Mouse (Mus musculus): Measurements from ENCODE around the gene Gramd1c. TPM values are rescaled to one million over a fixed set of nuclear protein-coding genes. Genes with fewer than 3 reads are reported as not detected.

Gene Gramd1c
- polyA plus RNA-seq, 1 experiment from 2014 or later = 3.0 TPM

DNA sequence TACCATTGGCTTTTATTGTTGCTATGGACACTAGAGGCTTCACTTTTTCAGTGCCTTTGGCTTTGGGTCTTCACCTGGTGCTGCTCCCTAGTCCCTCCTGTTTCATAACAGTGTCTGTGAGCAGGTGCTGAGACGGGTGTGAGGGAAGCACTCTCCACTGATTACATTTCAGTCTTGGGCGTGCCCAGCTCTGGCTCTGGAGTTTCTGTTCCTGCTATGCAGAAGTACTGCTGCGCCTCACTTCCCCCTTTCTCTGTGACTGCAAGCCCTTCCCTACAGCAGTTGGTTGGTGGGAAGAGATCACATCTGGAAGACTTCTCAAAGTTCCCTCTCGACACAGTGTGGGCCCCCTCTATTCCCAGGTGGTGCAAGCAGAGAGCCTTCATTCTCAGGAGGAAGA is 111.6 kb downstream of the Gramd1c start:
- Histone ChIP-seq H3K4me2 (no peak overlapping the region), H3K4me3 (replicated peaks) (no peak overlapping the region), H3K36me3 (no peaks in the 10 kb centered on the region), H3K27me3 (replicated peaks) (no peaks in the 10 kb centered on the region), H3K9me3 (replicated peaks) (no peaks in the 10 kb centered on the region), H3K27ac (replicated peaks) (no peak overlapping the region), H3K9ac (replicated peaks) (no peak overlapping the region), H3K4me1 (no peaks in the 10 kb centered on the region)
- 85% methylated on average over 4 of the region's 4 CpGs for WGBS
- ATAC-seq (ENCODE audit: low FRiP score) = no peak

DNA sequence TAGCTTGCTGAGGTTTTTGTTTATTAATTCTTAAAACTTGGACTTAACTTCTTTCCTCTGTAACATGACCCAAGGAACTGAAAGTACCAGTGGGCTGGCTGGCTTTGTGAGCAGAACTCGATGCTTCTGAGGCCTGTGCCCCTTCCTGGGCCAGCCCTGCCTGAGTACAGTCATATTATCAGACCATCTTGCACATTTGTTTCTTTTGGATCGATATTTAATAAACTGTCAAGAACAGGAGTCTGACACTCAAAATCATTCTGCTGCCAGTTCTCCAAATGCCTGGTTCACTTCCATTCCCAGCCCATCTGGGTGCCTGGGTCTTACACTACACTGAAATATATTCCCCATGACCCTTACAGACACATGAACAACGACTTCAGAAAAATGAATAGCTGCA is 117.3 kb downstream of the Gramd1c start:
- no peak overlapping the region for H3K4me2 ChIP-seq
- no peaks in the 10 kb centered on the region for H3K27me3 ChIP-seq (replicated peaks)
- no peak for ATAC-seq (ENCODE audit: low FRiP score)
- H3K4me1 ChIP-seq = no peaks in the 10 kb centered on the region
- H3K27ac ChIP-seq (replicated peaks) = no peak overlapping the region
- H3K36me3 ChIP-seq = no peaks in the 10 kb centered on the region
- H3K9ac ChIP-seq (replicated peaks) = no peak overlapping the region
- no peaks in the 10 kb centered on the region for H3K9me3 ChIP-seq (replicated peaks)
- WGBS = 82% methylated on average over 3 of the region's 3 CpGs
- no peak overlapping the region for H3K4me3 ChIP-seq (replicated peaks)

DNA sequence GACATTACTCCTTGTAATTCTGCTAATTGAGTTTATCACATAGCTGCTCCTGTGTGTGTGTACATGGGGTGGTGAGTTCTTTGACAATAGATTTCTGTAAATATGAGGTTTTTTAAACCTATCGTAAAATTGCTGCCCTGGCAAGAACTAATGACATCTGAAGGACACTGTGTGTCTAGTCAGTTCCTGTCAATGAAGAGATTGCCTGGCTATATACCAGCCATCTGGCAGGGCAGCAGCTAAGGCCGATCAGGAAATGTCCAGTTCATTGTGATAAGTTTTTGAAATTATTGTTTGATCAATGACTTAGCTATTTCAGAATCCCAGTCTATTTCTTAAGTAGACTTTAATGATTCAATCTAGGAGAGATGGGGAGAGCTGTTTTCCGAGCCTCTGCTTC is 117.8 kb downstream of the Gramd1c start:
- H3K9me3 ChIP-seq (replicated peaks) = no peaks in the 10 kb centered on the region
- H3K9ac ChIP-seq (replicated peaks) = no peak overlapping the region
- no peak overlapping the region for H3K4me3 ChIP-seq (replicated peaks)
- H3K36me3 ChIP-seq = no peaks in the 10 kb centered on the region
- H3K27ac ChIP-seq (replicated peaks) = no peak overlapping the region
- no peaks in the 10 kb centered on the region for H3K27me3 ChIP-seq (replicated peaks)
- ATAC-seq (ENCODE audit: low FRiP score) = no peak
- no peak overlapping the region for H3K4me2 ChIP-seq
- no peaks in the 10 kb centered on the region for H3K4me1 ChIP-seq
- 88% methylated on average over 3 of the region's 3 CpGs for WGBS

DNA sequence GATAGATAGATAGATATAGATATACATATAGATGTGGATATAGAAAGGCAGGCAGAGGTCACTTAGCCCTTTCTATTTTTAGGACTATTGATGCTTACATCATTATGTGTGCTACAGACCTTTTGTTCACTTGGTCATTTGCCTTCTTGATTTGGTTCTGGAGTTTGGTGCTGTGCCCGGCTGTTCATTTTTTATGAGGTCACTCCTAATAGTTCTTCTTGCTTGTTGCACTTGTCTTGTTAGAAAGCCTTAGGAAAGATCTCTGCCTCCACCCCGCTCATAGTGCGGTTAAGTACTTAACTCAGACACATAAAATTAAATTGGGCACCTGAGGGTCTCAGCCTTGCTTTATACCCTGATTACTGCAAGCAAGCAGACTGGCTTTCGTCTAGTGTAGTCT is 122.3 kb downstream of the Gramd1c start:
- ATAC-seq (ENCODE audit: low FRiP score) = no peak
- Histone ChIP-seq H3K27me3 (replicated peaks) (no peaks in the 10 kb centered on the region), H3K9ac (replicated peaks) (no peak overlapping the region), H3K36me3 (no peaks in the 10 kb centered on the region), H3K4me1 (no peaks in the 10 kb centered on the region), H3K4me2 (no peak overlapping the region), H3K9me3 (replicated peaks) (no peaks in the 10 kb centered on the region), H3K27ac (replicated peaks) (no peak overlapping the region), H3K4me3 (replicated peaks) (no peak overlapping the region)
- WGBS = 54% methylated on average over 4 of the region's 4 CpGs

DNA sequence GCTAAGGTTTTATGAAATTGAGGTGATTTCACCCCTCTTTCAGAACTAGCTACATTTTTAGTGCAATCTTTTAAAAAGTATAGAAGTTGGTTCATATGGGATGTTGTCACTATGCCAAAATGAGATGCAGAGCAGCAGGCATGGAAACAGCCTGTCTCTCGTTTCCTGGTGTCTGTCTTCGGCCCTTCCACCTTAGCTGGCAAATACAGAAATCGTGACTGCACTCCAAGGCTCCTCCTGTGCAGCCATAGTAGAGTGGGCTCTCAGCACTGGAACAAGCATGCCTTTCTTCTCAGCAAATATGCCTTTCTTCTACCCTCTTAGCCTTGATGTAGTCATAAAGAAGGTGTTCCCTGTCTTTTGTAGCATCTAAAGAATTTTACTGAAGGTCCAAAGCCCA is 127.3 kb downstream of the Gramd1c start:
- Histone ChIP-seq H3K4me3 (replicated peaks) (no peak overlapping the region), H3K36me3 (no peaks in the 10 kb centered on the region), H3K9ac (replicated peaks) (no peak overlapping the region), H3K27ac (replicated peaks) (no peak overlapping the region), H3K4me2 (no peak overlapping the region), H3K27me3 (replicated peaks) (no peaks in the 10 kb centered on the region), H3K4me1 (peaks cover 15% of the 10 kb centered on the region), H3K9me3 (replicated peaks) (no peaks in the 10 kb centered on the region)
- no peak for ATAC-seq (ENCODE audit: low FRiP score)
- 77% methylated on average over 3 of the region's 3 CpGs for WGBS

DNA sequence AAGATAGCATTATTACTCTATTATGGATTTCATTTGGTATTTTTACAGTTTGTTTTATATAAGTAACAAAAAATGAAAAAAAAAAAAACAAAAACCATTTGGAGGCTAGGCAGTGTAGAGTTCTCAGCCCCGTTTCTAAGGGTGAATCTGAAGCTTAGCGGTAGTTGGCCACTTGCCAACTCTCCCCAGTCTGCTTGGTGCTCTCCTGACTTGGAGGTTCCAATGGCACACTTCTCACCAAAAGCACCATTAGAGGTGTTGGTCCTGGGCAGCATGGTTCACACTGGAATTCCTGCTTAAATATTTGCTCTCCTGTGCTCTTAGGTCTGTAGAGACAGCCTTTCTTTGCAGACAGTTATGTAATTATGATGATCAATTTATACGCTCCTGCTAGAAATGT is 127.8 kb downstream of the Gramd1c start:
- H3K4me3 ChIP-seq (replicated peaks) = no peak overlapping the region
- H3K27me3 ChIP-seq (replicated peaks) = no peaks in the 10 kb centered on the region
- peaks cover 15% of the 10 kb centered on the region for H3K4me1 ChIP-seq
- H3K4me2 ChIP-seq = no peak overlapping the region
- ATAC-seq (ENCODE audit: low FRiP score) = no peak
- H3K36me3 ChIP-seq = no peaks in the 10 kb centered on the region
- H3K27ac ChIP-seq (replicated peaks) = no peak overlapping the region
- WGBS = 70% methylated on average over 3 of the region's 3 CpGs
- no peaks in the 10 kb centered on the region for H3K9me3 ChIP-seq (replicated peaks)
- H3K9ac ChIP-seq (replicated peaks) = no peak overlapping the region

DNA sequence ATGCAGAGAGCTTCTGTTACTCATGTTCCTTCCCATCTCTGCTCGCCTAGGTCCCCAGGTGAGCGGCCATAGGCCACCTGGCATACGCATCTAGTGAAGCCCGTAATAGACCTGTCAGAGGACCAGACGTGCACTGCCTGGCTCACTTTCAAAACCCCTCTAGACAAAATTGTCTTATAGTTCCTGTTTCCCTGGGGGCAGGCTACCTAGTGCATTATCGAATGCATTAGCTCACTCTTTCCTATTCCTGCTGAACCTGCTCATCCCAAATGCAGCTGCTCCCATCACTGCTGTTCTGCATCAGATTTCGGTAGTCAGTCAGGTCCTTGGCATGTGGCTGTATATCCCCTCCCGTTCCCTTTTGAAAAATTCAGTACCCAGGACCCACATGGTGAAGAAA is 128.3 kb downstream of the Gramd1c start:
- Histone ChIP-seq H3K4me2 (no peak overlapping the region), H3K9me3 (replicated peaks) (no peaks in the 10 kb centered on the region), H3K36me3 (no peaks in the 10 kb centered on the region), H3K27me3 (replicated peaks) (no peaks in the 10 kb centered on the region), H3K9ac (replicated peaks) (no peak overlapping the region), H3K27ac (replicated peaks) (no peak overlapping the region), H3K4me3 (replicated peaks) (no peak overlapping the region), H3K4me1 (peaks cover 15% of the 10 kb centered on the region)
- ATAC-seq (ENCODE audit: low FRiP score) = no peak
- WGBS = 79% methylated on average over 8 of the region's 8 CpGs

DNA sequence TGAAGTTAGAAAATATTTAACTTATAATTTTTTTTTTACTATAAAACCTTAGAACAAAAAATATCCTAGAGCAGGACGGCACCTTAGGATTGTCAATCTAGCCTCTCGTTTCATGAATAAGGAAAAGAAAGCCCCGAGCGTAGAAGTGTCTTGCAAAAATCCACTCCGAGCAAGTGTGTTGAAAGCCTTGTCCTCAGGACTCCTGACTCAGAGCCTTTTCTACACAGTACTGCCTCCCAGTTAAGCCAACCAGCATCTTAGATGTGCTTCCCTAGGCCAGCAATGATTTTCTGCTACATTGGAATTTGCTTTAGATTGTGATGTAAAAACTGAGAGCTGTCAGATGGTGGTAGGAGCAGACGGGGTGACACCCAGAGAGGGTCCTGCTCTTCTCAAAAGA is 130.1 kb downstream of the Gramd1c start:
- Histone ChIP-seq H3K4me3 (replicated peaks) (no peak overlapping the region), H3K4me2 (no peak overlapping the region), H3K27ac (replicated peaks) (no peak overlapping the region), H3K27me3 (replicated peaks) (no peaks in the 10 kb centered on the region), H3K36me3 (no peaks in the 10 kb centered on the region), H3K4me1 (peaks cover 15% of the 10 kb centered on the region), H3K9me3 (replicated peaks) (no peaks in the 10 kb centered on the region), H3K9ac (replicated peaks) (no peak overlapping the region)
- 91% methylated on average over 6 of the region's 6 CpGs for WGBS
- ATAC-seq (ENCODE audit: low FRiP score) = no peak

DNA sequence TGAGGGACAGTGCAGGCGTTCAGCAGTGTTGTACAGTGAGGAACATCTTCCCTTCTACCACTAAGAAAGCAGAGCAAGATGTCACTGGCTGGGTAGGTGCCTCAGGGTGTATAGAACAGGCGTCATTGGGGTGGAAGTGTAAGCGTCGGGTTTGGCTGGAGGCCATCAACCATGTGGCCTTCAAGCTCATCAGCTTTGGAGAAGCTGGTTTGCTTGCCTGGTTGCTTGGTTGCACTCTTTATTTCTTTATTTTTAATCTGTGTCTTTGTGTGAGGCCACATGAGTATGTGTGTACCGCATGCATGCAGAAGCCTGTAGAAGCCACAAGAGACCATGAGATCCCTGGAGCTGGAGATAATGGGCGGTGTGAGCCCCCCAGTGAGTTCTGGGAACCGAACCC is 130.8 kb downstream of the Gramd1c start:
- no peak for ATAC-seq (ENCODE audit: low FRiP score)
- no peaks in the 10 kb centered on the region for H3K27me3 ChIP-seq (replicated peaks)
- WGBS = 82% methylated on average over 7 of the region's 7 CpGs

DNA sequence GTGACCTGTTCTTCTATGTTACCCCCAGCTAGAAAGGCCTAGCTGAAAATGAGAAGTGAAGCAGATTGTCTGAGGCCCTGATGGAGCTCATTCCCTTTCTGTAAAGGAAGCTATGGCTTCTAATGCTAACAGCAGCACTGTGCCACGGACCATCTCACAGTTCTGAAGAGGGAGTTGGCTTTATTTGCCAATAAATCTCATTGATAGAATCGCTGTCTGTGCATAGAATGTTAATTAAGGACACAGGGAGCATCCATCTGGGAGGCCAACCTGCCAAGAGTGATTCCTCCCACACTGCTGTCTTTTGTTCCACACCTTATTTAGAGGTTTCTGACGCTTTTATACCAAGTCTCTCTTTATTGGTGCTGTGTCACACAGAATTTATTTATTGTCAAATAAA is 131.6 kb downstream of the Gramd1c start:
- Histone ChIP-seq H3K4me3 (replicated peaks) (no peak overlapping the region), H3K9me3 (replicated peaks) (no peaks in the 10 kb centered on the region), H3K9ac (replicated peaks) (no peak overlapping the region), H3K4me2 (no peak overlapping the region), H3K27ac (replicated peaks) (peak overlapping the region; percentile 73), H3K27me3 (replicated peaks) (no peaks in the 10 kb centered on the region), H3K36me3 (no peaks in the 10 kb centered on the region), H3K4me1 (peaks cover 15% of the 10 kb centered on the region)
- ATAC-seq (ENCODE audit: low FRiP score) = peak; percentile 85
- WGBS = 12% methylated on average over 3 of the region's 3 CpGs

More for the DNA sequence above, 130.8 kb downstream of the Gramd1c start:
- Histone ChIP-seq H3K36me3 (no peaks in the 10 kb centered on the region), H3K4me1 (peaks cover 15% of the 10 kb centered on the region), H3K4me2 (no peak overlapping the region), H3K9me3 (replicated peaks) (no peaks in the 10 kb centered on the region), H3K27ac (replicated peaks) (peak overlapping the region; percentile 30; the same call in 1 of the 2 replicates), H3K9ac (replicated peaks) (no peak overlapping the region), H3K4me3 (replicated peaks) (no peak overlapping the region)

DNA sequence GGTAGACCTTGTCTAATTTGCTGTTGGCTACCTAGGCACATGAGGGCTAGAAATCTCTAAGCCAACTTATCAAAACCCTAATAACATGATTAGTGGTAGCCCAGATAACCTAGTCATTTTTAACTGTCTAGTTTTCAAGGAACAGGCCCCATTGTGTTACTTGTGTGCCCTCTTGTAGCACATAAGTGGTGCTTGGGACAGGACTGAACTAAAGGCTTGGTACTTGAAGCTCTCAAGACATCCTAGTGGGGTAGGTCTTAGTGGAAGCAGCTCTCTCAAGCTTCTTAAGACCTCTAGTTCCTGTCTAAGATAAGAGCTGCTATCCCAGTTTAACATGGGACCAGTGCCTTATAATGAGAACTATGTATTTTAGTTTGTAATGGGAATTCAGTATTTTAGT is 132.6 kb downstream of the Gramd1c start:
- H3K4me1 ChIP-seq = peaks cover 15% of the 10 kb centered on the region
- no peak overlapping the region for H3K4me3 ChIP-seq (replicated peaks)
- H3K27me3 ChIP-seq (replicated peaks) = no peaks in the 10 kb centered on the region
- no peak for ATAC-seq (ENCODE audit: low FRiP score)
- H3K4me2 ChIP-seq = no peak overlapping the region
- no peaks in the 10 kb centered on the region for H3K9me3 ChIP-seq (replicated peaks)
- H3K36me3 ChIP-seq = no peaks in the 10 kb centered on the region
- H3K27ac ChIP-seq (replicated peaks) = no peak overlapping the region
- H3K9ac ChIP-seq (replicated peaks) = no peak overlapping the region
